13 mouse cellular contexts compared by ENCODE assay signal in the genomic region with DNA sequence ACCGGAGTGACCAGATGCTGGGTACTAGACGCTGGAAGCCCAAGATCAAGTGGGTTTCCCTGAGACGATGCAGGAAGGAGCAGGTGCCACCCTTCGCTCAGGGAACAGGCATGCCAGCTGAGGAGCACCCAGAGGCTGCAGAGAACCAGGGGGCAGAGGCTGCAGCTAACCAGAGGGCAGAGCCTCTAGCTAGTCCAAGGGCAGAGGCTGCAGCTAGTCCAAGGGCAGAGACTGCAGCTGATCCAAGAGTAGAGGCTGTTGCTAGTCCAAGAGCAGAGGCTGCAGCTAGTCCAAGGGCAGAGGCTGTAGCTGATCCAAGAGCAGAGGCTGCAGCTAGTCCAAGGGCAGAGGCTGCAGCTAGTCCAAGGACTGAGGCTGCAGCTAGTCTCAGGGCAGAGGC. TPM values are rescaled to one million over a fixed set of nuclear protein-coding genes. Genes with fewer than 3 reads are reported as not detected.
DNase-seq lines count a peak whose midpoint lies in the region; ATAC-seq and TF ChIP-seq lines count a peak whose summit lies in the region.
"Had no signal": no experiment of that assay in that cellular context is flagged by ENCODE, and none has a peak within 500 bp of the region (broad histone marks: within the 10 kb centered on the region; RNA-seq: fewer than 3 reads in every experiment).

No protein-coding gene starts in this region.

- TF ChIP-seq EP300 in liver, postnatal 0 days (IDR thresholded peaks at IDR 0.05; ENCODE audit: low read depth) = no peak

- no peak for TF ChIP-seq CTCF in G1E (IDR thresholded peaks at IDR 0.05; ENCODE audit: low read depth, low read length)
- TF ChIP-seq CTCF in liver, postnatal 0 days (IDR thresholded peaks at IDR 0.05; ENCODE audit: low read depth) = no peak
- TF ChIP-seq CTCF in cerebellum, adult 2 months (IDR thresholded peaks at IDR 0.05; ENCODE audit: borderline replicate concordance, insufficient read depth, low read depth, low read length) = no peak

- H3K4me3 ChIP-seq in heart, embryonic 13.5 days = peak overlapping the region; percentile 77
- peak overlapping the region; percentile 72; the same call in 1 of the 2 replicates for H3K4me3 ChIP-seq in G1E (ENCODE audit: low read depth, low read length)
- H3K4me3 ChIP-seq in hindbrain, embryonic 13.5 days = peak overlapping the region; percentile 41
- H3K4me3 ChIP-seq in liver, postnatal 0 days (ENCODE audit: low read depth, low read length) = no peak overlapping the region
- no peak overlapping the region for H3K4me3 ChIP-seq in cerebellum, adult 2 months (replicated peaks; ENCODE audit: insufficient read depth, low read depth, low read length)

- intact Hi-C loops in heart, postnatal 10 days (cut with DNase I) = no loop called here

- DNase-seq in heart, postnatal 10 days = no peak
- DNase-seq in G1E (ENCODE audit: low spot score) = no peak
- no peak for DNase-seq in liver, postnatal 0 days
- DNase-seq in embryo, embryonic 11 days = no peak
- DNase-seq in cerebellum, adult 2 months = no peak
- DNase-seq in frontal cortex, adult 2 months (ENCODE audit: extremely low spot score in 1 of 2, low spot score in 1 of 2) = no peak
- DNase-seq: layer of hippocampus, postnatal 36 days had no signal

- WGBS in heart, embryonic 13.5 days = 75% methylated on average over 4 of the region's 4 CpGs
- 88% methylated on average over 4 of the region's 4 CpGs for WGBS in hindbrain, embryonic 13.5 days
- WGBS in liver, postnatal 0 days (ENCODE audit: insufficient replicate concordance) = 76% methylated on average over 4 of the region's 4 CpGs
- 53% methylated on average over 4 of the region's 4 CpGs for WGBS in cerebellum, adult 2 months

- H3K9me3 ChIP-seq in heart, embryonic 13.5 days = no peaks in the 10 kb centered on the region
- no peaks in the 10 kb centered on the region for H3K9me3 ChIP-seq in G1E (replicated peaks)
- H3K9me3 ChIP-seq in hindbrain, embryonic 13.5 days = no peaks in the 10 kb centered on the region
- H3K9me3 ChIP-seq in liver, postnatal 0 days (ENCODE audit: low read length) = no peaks in the 10 kb centered on the region

- H3K4me1 ChIP-seq in heart, embryonic 13.5 days = peaks cover 78% of the 10 kb centered on the region
- H3K4me1 ChIP-seq in G1E (ENCODE audit: insufficient read depth, low read depth, low read length) = peaks cover 77% of the 10 kb centered on the region
- H3K4me1 ChIP-seq in hindbrain, embryonic 13.5 days (replicated peaks) = peaks cover 54% of the 10 kb centered on the region
- H3K4me1 ChIP-seq in liver, postnatal 0 days (ENCODE audit: insufficient read depth) = peaks cover 33% of the 10 kb centered on the region
- peaks cover 7% of the 10 kb centered on the region for H3K4me1 ChIP-seq in cerebellum, adult 2 months (ENCODE audit: control insufficient read depth, insufficient read depth, low read length)

- H3K27ac ChIP-seq in heart, embryonic 13.5 days (replicated peaks) = peak overlapping the region; percentile 95
- no peak overlapping the region for H3K27ac ChIP-seq in hindbrain, embryonic 13.5 days
- no peak overlapping the region for H3K27ac ChIP-seq in liver, postnatal 0 days (ENCODE audit: low read depth)
- H3K27ac ChIP-seq in cerebellum, adult 2 months (ENCODE audit: insufficient read depth, low read length) = no peak overlapping the region

- peak overlapping the region; percentile 94 for H3K4me2 ChIP-seq in heart, embryonic 13.5 days
- H3K4me2 ChIP-seq in hindbrain, embryonic 13.5 days = peak overlapping the region; percentile 50
- H3K4me2 ChIP-seq in liver, postnatal 0 days (ENCODE audit: low read depth, low read length) = peak overlapping the region; percentile 79; the same call in 1 of the 2 replicates

- no peak for ATAC-seq in heart, embryonic 13.5 days (ENCODE audit: extremely low read depth, insufficient number of reproducible peaks, low FRiP score, low TSS enrichment)
- ATAC-seq in G1E (ENCODE audit: extremely low read depth, insufficient number of reproducible peaks, low FRiP score, poor library complexity, severe bottlenecking) = no peak
- ATAC-seq in hindbrain, embryonic 13.5 days (ENCODE audit: low FRiP score) = no peak
- no peak for ATAC-seq in liver, postnatal 0 days
- ATAC-seq: activated CD4-positive, CD25-positive, alpha-beta regulatory T cell, adult 4 months had no signal

- no peaks in the 10 kb centered on the region for H3K27me3 ChIP-seq in heart, embryonic 13.5 days (replicated peaks)
- peaks cover 11% of the 10 kb centered on the region; the same call in 1 of the 2 replicates for H3K27me3 ChIP-seq in G1E (ENCODE audit: insufficient read depth, low read length)
- peaks cover 13% of the 10 kb centered on the region for H3K27me3 ChIP-seq in hindbrain, embryonic 13.5 days
- no peaks in the 10 kb centered on the region for H3K27me3 ChIP-seq in liver, postnatal 0 days (ENCODE audit: insufficient read depth, low read length)
- no peaks in the 10 kb centered on the region for H3K27me3 ChIP-seq in cerebellum, adult 2 months (ENCODE audit: control insufficient read depth, insufficient read depth, low read length)

- TF ChIP-seq POLR2A in cerebellum, adult 2 months (IDR thresholded peaks at IDR 0.05; ENCODE audit: borderline replicate concordance, insufficient read depth, low read length) = no peak

- peak overlapping the region; percentile 95 for H3K9ac ChIP-seq in heart, embryonic 13.5 days
- peak overlapping the region; percentile 67 for H3K9ac ChIP-seq in hindbrain, embryonic 13.5 days
- no peak overlapping the region for H3K9ac ChIP-seq in liver, postnatal 0 days (replicated peaks)

- peaks cover 49% of the 10 kb centered on the region for H3K36me3 ChIP-seq in heart, embryonic 13.5 days
- peaks cover 14% of the 10 kb centered on the region for H3K36me3 ChIP-seq in G1E (replicated peaks)
- H3K36me3 ChIP-seq in hindbrain, embryonic 13.5 days = no peaks in the 10 kb centered on the region
- H3K36me3 ChIP-seq in liver, postnatal 0 days (replicated peaks; ENCODE audit: insufficient read depth, low read length) = no peaks in the 10 kb centered on the region

RNA-seq across cellular contexts. Expression of gene Ccdc8, which starts 2.8 kb away (rescaled TPM):
- polyA plus RNA-seq in heart, embryonic 13.5 days (2015; fragmentation: Nextera tagmentation; extraction: Ambion mirVana) = 25.5 and 25.8 TPM in 2 replicates
- total RNA-seq in heart, postnatal 10 days (2021) = 10 to 100 TPM; 15.6 to 18.0 TPM
- total RNA-seq in G1E (2014; fragmentation: Nextera tagmentation) = 7.1 and 8.2 TPM in 2 replicates
- 3.3 and 4.1 TPM in 2 replicates for total RNA-seq in G1E (2017)
- polyA plus RNA-seq in G1E (2012) = 17.6 and 18.6 TPM in 2 replicates
- 5.5 and 5.9 TPM in 2 replicates for polyA plus RNA-seq in hindbrain, embryonic 13.5 days (2015; fragmentation: Nextera tagmentation; extraction: Ambion mirVana)
- polyA plus RNA-seq in liver, postnatal 0 days (2015; fragmentation: Nextera tagmentation; extraction: Ambion mirVana) = 1.1 and 1.3 TPM in 2 replicates
- 0.87 and 1.2 TPM in 2 replicates for polyA plus RNA-seq in cerebellum, adult 2 months (2012; rRNA removed)
- 2.1 and 2.6 TPM in 2 replicates for polyA plus RNA-seq in frontal cortex, adult 2 months (2012; rRNA removed)

RNA-seq across cellular contexts. Expression of gene Gm42372, which starts 12.5 kb away (rescaled TPM):
- polyA plus RNA-seq in heart, embryonic 13.5 days (2015; fragmentation: Nextera tagmentation; extraction: Ambion mirVana) = 0.09 and 0.14 TPM in 2 replicates
- under 1 TPM in 1 of 2 experiments, not detected in 1; 0.10 TPM for total RNA-seq in heart, postnatal 10 days (2021)
- total RNA-seq in G1E (2014; fragmentation: Nextera tagmentation) = not detected in 2 replicates
- total RNA-seq in G1E (2017) = 0.06 and 0.22 TPM in 2 replicates
- polyA plus RNA-seq in G1E (2012) = not detected in 2 replicates
- polyA plus RNA-seq in hindbrain, embryonic 13.5 days (2015; fragmentation: Nextera tagmentation; extraction: Ambion mirVana) = 3.7 and 4.4 TPM in 2 replicates
- not detected in 2 replicates for polyA plus RNA-seq in liver, postnatal 0 days (2015; fragmentation: Nextera tagmentation; extraction: Ambion mirVana)
- polyA plus RNA-seq in cerebellum, adult 2 months (2012; rRNA removed) = 33.2 and 34.4 TPM in 2 replicates
- polyA plus RNA-seq in frontal cortex, adult 2 months (2012; rRNA removed) = 58.7 and 72.7 TPM in 2 replicates
- polyA plus RNA-seq: C2C12; gonadal fat pad, adult 2 months; urinary bladder, adult 2 months had no signal

RNA-seq across cellular contexts. Expression of gene Ppp5c, which starts 32.4 kb away (rescaled TPM):
- 82.3 and 94.0 TPM in 2 replicates for polyA plus RNA-seq in heart, embryonic 13.5 days (2015; fragmentation: Nextera tagmentation; extraction: Ambion mirVana)
- 100 to 1,000 TPM; 104 to 105 TPM for total RNA-seq in heart, postnatal 10 days (2021)
- 102 and 112 TPM in 2 replicates for total RNA-seq in G1E (2014; fragmentation: Nextera tagmentation)
- 44.9 and 50.2 TPM in 2 replicates for total RNA-seq in G1E (2017)
- polyA plus RNA-seq in G1E (2012) = 92.9 and 94.1 TPM in 2 replicates
- polyA plus RNA-seq in hindbrain, embryonic 13.5 days (2015; fragmentation: Nextera tagmentation; extraction: Ambion mirVana) = 109 and 115 TPM in 2 replicates
- 26.9 and 32.1 TPM in 2 replicates for polyA plus RNA-seq in liver, postnatal 0 days (2015; fragmentation: Nextera tagmentation; extraction: Ambion mirVana)
- polyA plus RNA-seq in cerebellum, adult 2 months (2012; rRNA removed) = 306 and 336 TPM in 2 replicates
- 236 and 239 TPM in 2 replicates for polyA plus RNA-seq in frontal cortex, adult 2 months (2012; rRNA removed)

RNA-seq across cellular contexts. Expression of gene Pnmal1, which starts 35.9 kb away (rescaled TPM):
- 0.11 and 0.15 TPM in 2 replicates for polyA plus RNA-seq in heart, embryonic 13.5 days (2015; fragmentation: Nextera tagmentation; extraction: Ambion mirVana)
- not detected for total RNA-seq in heart, postnatal 10 days (2021)
- total RNA-seq in G1E (2014; fragmentation: Nextera tagmentation) (not detected in 2 replicates), G1E (2017) (0.05 TPM in 1 of 2 replicates, not detected in the other)
- polyA plus RNA-seq in G1E (2012) = 0.01 TPM in 1 of 2 replicates, not detected in the other
- 42.0 and 44.5 TPM in 2 replicates for polyA plus RNA-seq in hindbrain, embryonic 13.5 days (2015; fragmentation: Nextera tagmentation; extraction: Ambion mirVana)
- 0.02 and 0.04 TPM in 2 replicates for polyA plus RNA-seq in liver, postnatal 0 days (2015; fragmentation: Nextera tagmentation; extraction: Ambion mirVana)
- 27.4 and 29.9 TPM in 2 replicates for polyA plus RNA-seq in cerebellum, adult 2 months (2012; rRNA removed)
- 63.1 and 73.0 TPM in 2 replicates for polyA plus RNA-seq in frontal cortex, adult 2 months (2012; rRNA removed)
- polyA plus RNA-seq: activated CD4-positive, CD25-positive, alpha-beta regulatory T cell, adult 4 months; C2C12; gonadal fat pad, adult 2 months had no signal

RNA-seq across cellular contexts. Expression of gene Pnmal2, which starts 50.9 kb away (rescaled TPM):
- 4.0 and 4.1 TPM in 2 replicates for polyA plus RNA-seq in heart, embryonic 13.5 days (2015; fragmentation: Nextera tagmentation; extraction: Ambion mirVana)
- 1 to 10 TPM; 5.0 to 5.2 TPM for total RNA-seq in heart, postnatal 10 days (2021)
- total RNA-seq in G1E (2014; fragmentation: Nextera tagmentation) (not detected in 2 replicates), G1E (2017) (0.06 and 0.22 TPM in 2 replicates)
- polyA plus RNA-seq in G1E (2012) = not detected in 2 replicates
- polyA plus RNA-seq in hindbrain, embryonic 13.5 days (2015; fragmentation: Nextera tagmentation; extraction: Ambion mirVana) = 110 and 117 TPM in 2 replicates
- 0.06 and 0.09 TPM in 2 replicates for polyA plus RNA-seq in liver, postnatal 0 days (2015; fragmentation: Nextera tagmentation; extraction: Ambion mirVana)
- 135 and 136 TPM in 2 replicates for polyA plus RNA-seq in cerebellum, adult 2 months (2012; rRNA removed)
- 132 and 134 TPM in 2 replicates for polyA plus RNA-seq in frontal cortex, adult 2 months (2012; rRNA removed)
- polyA plus RNA-seq: activated CD4-positive, CD25-positive, alpha-beta regulatory T cell, adult 4 months had no signal

Comparison
In these comparisons a context has a peak if more than half of its experiments do, and no peak if none do; other contexts are left out.
1. H3K4me3 ChIP-seq: peak in heart, embryonic 13.5 days (single experiment), G1E (single experiment) and hindbrain, embryonic 13.5 days (single experiment); none in liver, postnatal 0 days (single experiment) and cerebellum, adult 2 months (single experiment).
2. Peak in every context shown above with its lines, with median percentiles within 50 percentile points of each other: H3K4me2 ChIP-seq.